ENCODE assay signal across 16 mouse cellular contexts in genomic region chr12:51688546-51688945, GRCm38 (mm10).
"Had no signal": no experiment of that assay in that cellular context is flagged by ENCODE, and none has a peak within 500 bp of the region (broad histone marks: within the 10 kb centered on the region; RNA-seq: fewer than 3 reads in every experiment).

No protein-coding gene starts in this region.

- H3K9me3 ChIP-seq: limb, embryonic 13.5 days; megakaryocyte, embryonic 14.5 days had no signal

- H3K4me2 ChIP-seq: limb, embryonic 13.5 days; liver, embryonic 11.5 days; lung, embryonic 14.5 days; midbrain, embryonic 11.5 days had no signal

- H3K36me3 ChIP-seq: limb, embryonic 13.5 days had no signal

- H3K4me3 ChIP-seq: limb, embryonic 13.5 days; megakaryocyte, embryonic 14.5 days had no signal

- ATAC-seq: midbrain, embryonic 16.5 days had no signal

- H3K9ac ChIP-seq: limb, embryonic 13.5 days; lung, embryonic 14.5 days had no signal

- H3K27me3 ChIP-seq: limb, embryonic 13.5 days; megakaryocyte, embryonic 14.5 days had no signal

- DNase-seq: kidney, adult 11 months; kidney, adult 9 months; kidney, postnatal 10 days; kidney, postnatal 4 days; left cerebral cortex, postnatal 4 days; lung, embryonic 14.5 days; lung, postnatal 14 days; right cerebral cortex, postnatal 25 days had no signal

- H3K27ac ChIP-seq: layer of hippocampus, adult 2 months; limb, embryonic 13.5 days; macrophage; stomach, postnatal 0 days had no signal
